Mouse (Mus musculus) bone marrow, adult 2 months (tissue): ENCODE data around the gene Snx3.

Experiments used
- CTCF ChIP-seq: fragments of 200-500 bp; IDR thresholded peaks from 2 replicates; pipeline ENCODE4 v1.5.1; 2011; ENCODE audit warnings: low read length, control low read depth; ENCODE audit not compliant: control insufficient read depth, insufficient read depth
- POLR2A ChIP-seq: fragments of 200-500 bp; IDR thresholded peaks from 2 replicates; pipeline ENCODE4 v1.6.1; 2011; ENCODE audit warnings: low read depth, mild to moderate bottlenecking, control low read depth, low read length, borderline replicate concordance; ENCODE audit not compliant: control insufficient read depth

- TF ChIP-seq CTCF (no peak), POLR2A (no peak)
Observed at GRCm38 (mm10) chr10:42510141-42510540, 8.3 kb downstream of the Snx3 start.
